25 mouse cellular contexts compared by ENCODE assay signal in genomic region chr17:48272598-48272997, GRCm38 (mm10). TPM values are rescaled to one million over a fixed set of nuclear protein-coding genes. Genes with fewer than 3 reads are reported as not detected.
DNase-seq lines count a peak whose midpoint lies in the region; ATAC-seq and TF ChIP-seq lines count a peak whose summit lies in the region.
"Had no signal": no experiment of that assay in that cellular context is flagged by ENCODE, and none has a peak within 500 bp of the region (broad histone marks: within the 10 kb centered on the region; RNA-seq: fewer than 3 reads in every experiment).

No protein-coding gene starts in this region.

- no peak for TF ChIP-seq CTCF in heart, adult 2 months (IDR thresholded peaks at IDR 0.05)

- peak overlapping the region; percentile 48 for H3K4me2 ChIP-seq in heart, embryonic 13.5 days
- H3K4me2 ChIP-seq: heart, embryonic 15.5 days; lung, embryonic 14.5 days had no signal

- no peaks in the 10 kb centered on the region for H3K36me3 ChIP-seq in heart, embryonic 13.5 days
- H3K36me3 ChIP-seq in heart, adult 2 months (ENCODE audit: control insufficient read depth, insufficient read depth, low read length), result no peaks in the 10 kb centered on the region
- H3K36me3 ChIP-seq in embryonic facial prominence, embryonic 10.5 days (replicated peaks), result no peaks in the 10 kb centered on the region
- H3K36me3 ChIP-seq: heart, embryonic 15.5 days had no signal

- peak overlapping the region; percentile 63 for H3K27ac ChIP-seq in heart, embryonic 13.5 days (replicated peaks)
- H3K27ac ChIP-seq in heart, adult 2 months, result no peak overlapping the region
- H3K27ac ChIP-seq in embryonic facial prominence, embryonic 10.5 days (replicated peaks), result peak overlapping the region; percentile 40; the same call in 1 of the 2 replicates
- H3K27ac ChIP-seq: heart, embryonic 15.5 days; kidney, postnatal 0 days; macrophage had no signal

- no peak; the same call in 1 of the 2 replicates for ATAC-seq in heart, embryonic 13.5 days (ENCODE audit: extremely low read depth, insufficient number of reproducible peaks, low FRiP score, low TSS enrichment)
- 0 out of 2 replicates have a peak, but pooled peaks have one; percentile 0 for ATAC-seq in megakaryocyte progenitor cell, adult 5-6 weeks (replicated peaks; ENCODE audit: poor library complexity)
- ATAC-seq: inflammation-experienced regulatory T-cells, adult 6 months had no signal

- 75% methylated on average over 4 of the region's 4 CpGs for WGBS in heart, embryonic 13.5 days
- 86% methylated on average over 4 of the region's 4 CpGs for WGBS in heart, adult 2 months
- WGBS in embryonic facial prominence, embryonic 10.5 days, result 90% methylated on average over 4 of the region's 4 CpGs

- DNase-seq in heart, adult 2 months, result no peak
- no peak for DNase-seq in embryonic facial prominence, embryonic 10.5 days (ENCODE audit: low spot score)
- peak; percentile 56 for DNase-seq in liver
- no peak for DNase-seq in yolk sac, embryonic 10.5 days (ENCODE audit: low spot score)
- no peak for DNase-seq in layer of hippocampus, postnatal 14 days (ENCODE audit: low spot score in 2 of 2)
- DNase-seq: cerebellum, postnatal 10 days; gastrocnemius, postnatal 25 days; lung, embryonic 14.5 days; right cerebral cortex, adult 18-20 months; thymus, adult 18-20 months had no signal

- no peak for TF ChIP-seq EP300 in heart, adult 2 months (IDR thresholded peaks at IDR 0.05; ENCODE audit: insufficient read depth, low read depth, low read length)

- H3K4me1 ChIP-seq in heart, embryonic 13.5 days, result no peaks in the 10 kb centered on the region
- H3K4me1 ChIP-seq in heart, adult 2 months (ENCODE audit: control insufficient read depth, insufficient read depth, low read length), result no peaks in the 10 kb centered on the region
- H3K4me1 ChIP-seq in embryonic facial prominence, embryonic 10.5 days, result peaks cover 4% of the 10 kb centered on the region; the same call in 1 of the 2 replicates
- H3K4me1 ChIP-seq: heart, embryonic 15.5 days had no signal

- intact Hi-C loops in heart, adult 2 months (cut with DNase I), result no loop called here

- H3K79me2 ChIP-seq in heart, adult 2 months (replicated peaks; ENCODE audit: control insufficient read depth, insufficient read depth, low read length), result no peaks in the 10 kb centered on the region

- no peaks in the 10 kb centered on the region for H3K9me3 ChIP-seq in heart, embryonic 13.5 days
- H3K9me3 ChIP-seq in embryonic facial prominence, embryonic 10.5 days, result no peaks in the 10 kb centered on the region
- H3K9me3 ChIP-seq: heart, embryonic 15.5 days had no signal

- no peak for TF ChIP-seq POLR2A in heart, adult 2 months (IDR thresholded peaks at IDR 0.05; ENCODE audit: insufficient read depth, low read depth, low read length)

- peak overlapping the region; percentile 6; the same call in 1 of the 2 replicates for H3K4me3 ChIP-seq in heart, embryonic 13.5 days
- H3K4me3 ChIP-seq in heart, adult 2 months, result no peak overlapping the region
- H3K4me3 ChIP-seq in embryonic facial prominence, embryonic 10.5 days, result no peak overlapping the region
- H3K4me3 ChIP-seq: heart, embryonic 15.5 days had no signal

- no peak overlapping the region for H3K9ac ChIP-seq in heart, embryonic 13.5 days
- H3K9ac ChIP-seq in heart, adult 2 months (ENCODE audit: low read depth, low read length), result no peak overlapping the region
- H3K9ac ChIP-seq: heart, embryonic 15.5 days; lung, embryonic 14.5 days had no signal

- no peaks in the 10 kb centered on the region for H3K27me3 ChIP-seq in heart, embryonic 13.5 days (replicated peaks)
- H3K27me3 ChIP-seq in heart, adult 2 months (ENCODE audit: control insufficient read depth, insufficient read depth, low read length), result no peaks in the 10 kb centered on the region
- no peaks in the 10 kb centered on the region for H3K27me3 ChIP-seq in embryonic facial prominence, embryonic 10.5 days (replicated peaks; ENCODE audit: low read depth, poor library complexity, severe bottlenecking)
- H3K27me3 ChIP-seq: heart, embryonic 15.5 days had no signal

RNA-seq across cellular contexts. Expression of gene Treml4, which starts 8.5 kb away (rescaled TPM):
- 0.22 and 0.59 TPM in 2 replicates for polyA plus RNA-seq in heart, embryonic 13.5 days (2015; fragmentation: Nextera tagmentation; extraction: Ambion mirVana)
- under 1 TPM in 1 of 2 experiments, not detected in 1; 0.31 TPM for total RNA-seq in heart, adult 2 months (2021)
- 0.76 and 1.9 TPM in 2 replicates for polyA plus RNA-seq in heart, adult 2 months (2012; rRNA removed)
- polyA plus RNA-seq in embryonic facial prominence, embryonic 10.5 days (2016; fragmentation: Nextera tagmentation; extraction: Ambion mirVana), result 0.11 and 0.16 TPM in 2 replicates
- 0.10 and 0.76 TPM in 2 replicates for total RNA-seq in megakaryocyte progenitor cell, adult 5-6 weeks (2015)
- total RNA-seq in megakaryocyte progenitor cell, adult 5-6 weeks (2017), result 2.2 and 2.9 TPM in 2 replicates
- total RNA-seq in layer of hippocampus, postnatal 14 days (2021), result not detected
- total RNA-seq: gastrocnemius, postnatal 25 days; layer of hippocampus, adult 18-20 months had no signal
- polyA plus RNA-seq: C2C12; embryonic facial prominence, embryonic 11.5 days had no signal

RNA-seq across cellular contexts. Expression of gene Trem3, which starts 25.0 kb away (rescaled TPM):
- not detected in 2 replicates for polyA plus RNA-seq in heart, embryonic 13.5 days (2015; fragmentation: Nextera tagmentation; extraction: Ambion mirVana)
- under 1 TPM in 1 of 2 experiments, not detected in 1; 0.26 TPM for total RNA-seq in heart, adult 2 months (2021)
- polyA plus RNA-seq in heart, adult 2 months (2012; rRNA removed), result 0.23 TPM in 1 of 2 replicates, not detected in the other
- polyA plus RNA-seq in embryonic facial prominence, embryonic 10.5 days (2016; fragmentation: Nextera tagmentation; extraction: Ambion mirVana), result not detected in 2 replicates
- 124 and 147 TPM in 2 replicates for total RNA-seq in megakaryocyte progenitor cell, adult 5-6 weeks (2015)
- 113 and 150 TPM in 2 replicates for total RNA-seq in megakaryocyte progenitor cell, adult 5-6 weeks (2017)
- not detected for total RNA-seq in layer of hippocampus, postnatal 14 days (2021)
- total RNA-seq: gastrocnemius, postnatal 25 days; layer of hippocampus, adult 18-20 months; midbrain, postnatal 0 days had no signal
- polyA plus RNA-seq: C2C12; hindbrain, embryonic 11.5 days; inflammation-experienced regulatory T-cells, adult 6 months; limb, embryonic 11.5 days; midbrain, postnatal 0 days; neural tube, embryonic 11.5 days; stomach, embryonic 14.5 days had no signal

RNA-seq across cellular contexts. Expression of gene Treml2, which starts 26.7 kb away (rescaled TPM):
- polyA plus RNA-seq in heart, embryonic 13.5 days (2015; fragmentation: Nextera tagmentation; extraction: Ambion mirVana), result 0.37 and 0.52 TPM in 2 replicates
- 1 to 10 TPM in 1 of 2 experiments, under 1 TPM in 1; 0.91 to 3.1 TPM for total RNA-seq in heart, adult 2 months (2021)
- 1.5 and 2.4 TPM in 2 replicates for polyA plus RNA-seq in heart, adult 2 months (2012; rRNA removed)
- polyA plus RNA-seq in embryonic facial prominence, embryonic 10.5 days (2016; fragmentation: Nextera tagmentation; extraction: Ambion mirVana), result 0.28 and 0.40 TPM in 2 replicates
- 42.9 and 54.0 TPM in 2 replicates for total RNA-seq in megakaryocyte progenitor cell, adult 5-6 weeks (2015)
- 43.9 and 50.8 TPM in 2 replicates for total RNA-seq in megakaryocyte progenitor cell, adult 5-6 weeks (2017)
- total RNA-seq in layer of hippocampus, postnatal 14 days (2021), result under 1 TPM; 0.19 to 0.48 TPM
- polyA plus RNA-seq: C2C12 had no signal

RNA-seq across cellular contexts. Expression of gene Trem1, which starts 40.0 kb away (rescaled TPM):
- 0.05 and 0.13 TPM in 2 replicates for polyA plus RNA-seq in heart, embryonic 13.5 days (2015; fragmentation: Nextera tagmentation; extraction: Ambion mirVana)
- under 1 TPM in 1 of 2 experiments, not detected in 1; 0.10 TPM for total RNA-seq in heart, adult 2 months (2021)
- 0.09 and 0.10 TPM in 2 replicates for polyA plus RNA-seq in heart, adult 2 months (2012; rRNA removed)
- not detected in 2 replicates for polyA plus RNA-seq in embryonic facial prominence, embryonic 10.5 days (2016; fragmentation: Nextera tagmentation; extraction: Ambion mirVana)
- total RNA-seq in megakaryocyte progenitor cell, adult 5-6 weeks (2015), result 4.8 and 5.9 TPM in 2 replicates
- total RNA-seq in megakaryocyte progenitor cell, adult 5-6 weeks (2017), result 13.1 and 15.3 TPM in 2 replicates
- not detected for total RNA-seq in layer of hippocampus, postnatal 14 days (2021)
- total RNA-seq: gastrocnemius, postnatal 25 days; layer of hippocampus, adult 18-20 months; midbrain, postnatal 0 days had no signal
- polyA plus RNA-seq: C2C12; frontal cortex, adult 2 months; hindbrain, embryonic 11.5 days; inflammation-experienced regulatory T-cells, adult 6 months; lung, embryonic 14.5 days; midbrain, postnatal 0 days; stomach, embryonic 14.5 days had no signal

RNA-seq across cellular contexts. Expression of gene B430306N03Rik, which starts 43.3 kb away (rescaled TPM):
- 0.17 and 0.24 TPM in 2 replicates for polyA plus RNA-seq in heart, embryonic 13.5 days (2015; fragmentation: Nextera tagmentation; extraction: Ambion mirVana)
- under 1 TPM; 0.14 to 0.57 TPM for total RNA-seq in heart, adult 2 months (2021)
- polyA plus RNA-seq in heart, adult 2 months (2012; rRNA removed), result 0.35 and 0.55 TPM in 2 replicates
- not detected in 2 replicates for polyA plus RNA-seq in embryonic facial prominence, embryonic 10.5 days (2016; fragmentation: Nextera tagmentation; extraction: Ambion mirVana)
- total RNA-seq in megakaryocyte progenitor cell, adult 5-6 weeks (2015), result 8.3 and 11.9 TPM in 2 replicates
- total RNA-seq in megakaryocyte progenitor cell, adult 5-6 weeks (2017), result 2.7 and 4.6 TPM in 2 replicates
- total RNA-seq in layer of hippocampus, postnatal 14 days (2021), result not detected
- total RNA-seq: gastrocnemius, postnatal 25 days had no signal
- polyA plus RNA-seq: C2C12; embryonic facial prominence, embryonic 11.5 days; hindbrain, embryonic 11.5 days; neural tube, embryonic 11.5 days had no signal

Comparison
In these comparisons a context has a peak if more than half of its experiments do, and no peak if none do; other contexts are left out.
1. RNA of gene Trem3, which starts 25.0 kb away (total RNA-seq): 113 to 150 TPM in megakaryocyte progenitor cell, adult 5-6 weeks; not detected in layer of hippocampus, postnatal 14 days and 0.26 TPM in heart, adult 2 months; every median in the first group is over 10 times any median in the second.
2. RNA of gene Treml2, which starts 26.7 kb away (total RNA-seq): 42.9 to 54.0 TPM in megakaryocyte progenitor cell, adult 5-6 weeks; 0.91 to 3.1 TPM in heart, adult 2 months and 0.19 to 0.48 TPM in layer of hippocampus, postnatal 14 days; every median in the first group is over 10 times any median in the second.